Mouse (Mus musculus) heart, embryonic 11.5 days (tissue): ENCODE data around the gene Myocd. TPM values are rescaled to one million over a fixed set of nuclear protein-coding genes. Genes with fewer than 3 reads are reported as not detected.

ENCODE experiments used
- ATAC-seq: fragments of 200-750 bp; cut with Nextera tagmentation; replicated peaks from 2 replicates; pipeline ENCODE4 v1.8.0; 2017; ENCODE audit warnings: moderate library complexity; ENCODE audit not compliant: insufficient number of reproducible peaks, low FRiP score, low TSS enrichment
- H3K27ac ChIP-seq: fragments of 300-500 bp; sonication (generic); 2 replicates; pipeline ENCODE4 v1.5.1; 2014; ENCODE audit warnings: mild to moderate bottlenecking, low read depth, low read length
- H3K27me3 ChIP-seq: fragments of 300-500 bp; sonication (generic); 2 replicates; pipeline ENCODE4 v1.6.1; 2014; ENCODE audit warnings: mild to moderate bottlenecking, low read length, mixed read lengths; ENCODE audit not compliant: control insufficient read depth, insufficient read depth
- H3K36me3 ChIP-seq: fragments of 300-500 bp; sonication (generic); 2 replicates; pipeline ENCODE4 v1.6.1; 2014; ENCODE audit warnings: mild to moderate bottlenecking, low read length, moderate library complexity, mixed read lengths; ENCODE audit not compliant: control insufficient read depth, insufficient read depth
- H3K4me1 ChIP-seq: fragments of 300-500 bp; sonication (generic); 2 replicates; pipeline ENCODE4 v1.6.1; 2014; ENCODE audit warnings: low read length; ENCODE audit not compliant: control insufficient read depth, insufficient read depth
- H3K4me2 ChIP-seq: fragments of 300-500 bp; sonication (generic); 2 replicates; pipeline ENCODE4 v1.6.1; 2014; ENCODE audit warnings: mild to moderate bottlenecking, moderate library complexity
- H3K4me3 ChIP-seq: fragments of 300-500 bp; sonication (generic); 2 replicates; pipeline ENCODE4 v1.5.1; 2014; ENCODE audit warnings: low read depth, low read length
- H3K9ac ChIP-seq: fragments of 300-500 bp; sonication (generic); 2 replicates; pipeline ENCODE4 v1.6.1; 2014; ENCODE audit warnings: mild to moderate bottlenecking, low read depth, low read length, moderate library complexity
- H3K9me3 ChIP-seq: fragments of 300-500 bp; sonication (generic); replicated peaks from 2 replicates; pipeline ENCODE4 v1.6.1; 2016; ENCODE audit warnings: low read length; ENCODE audit not compliant: control insufficient read depth
- WGBS: fragments of 180-500 bp; shearing (Covaris S2); extraction: QIAGEN DNeasy Blood & Tissue Kit; methylation state at CpG from one replicate; pipeline ENCODE4 v1.1.7; 2014; ENCODE audit not compliant: insufficient replicate concordance; 5-methylcytosine and 5-hydroxymethylcytosine counted together
- polyA plus RNA-seq: library from polyadenylated mRNA; unstranded; fragments of >200 nt; fragmentation: Nextera tagmentation; extraction: Ambion mirVana; gene quantifications from 2 replicates; pipeline ENCODE4 v1.2.1, GENCODE M21; 2014

Gene Myocd
- polyA plus RNA-seq, 1 experiment from 2014 or later = 66.4 TPM

DNA sequence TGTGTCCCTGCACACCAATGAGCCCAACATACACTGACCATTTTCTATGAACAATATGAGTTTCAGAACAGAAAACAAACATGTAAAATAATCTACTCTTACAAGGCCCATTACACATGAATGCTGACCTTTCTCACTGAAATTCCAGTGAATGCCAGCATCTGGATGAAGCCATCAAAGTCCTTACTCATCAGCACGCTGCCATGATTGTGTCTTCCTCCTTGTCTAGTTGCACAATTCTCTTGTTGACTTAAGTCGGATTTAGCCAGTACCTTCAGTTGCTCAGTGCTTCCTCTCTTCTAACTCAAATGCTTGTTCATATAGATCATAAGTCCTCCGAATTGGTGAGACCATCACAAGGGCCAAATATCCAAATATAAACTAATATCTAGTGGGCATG, 130.8 kb downstream of the Myocd start:
- no peaks in the 10 kb centered on the region for H3K27me3 ChIP-seq
- no peak overlapping the region for H3K9ac ChIP-seq
- no peak overlapping the region for H3K27ac ChIP-seq
- H3K4me1 ChIP-seq = peaks cover 32% of the 10 kb centered on the region
- no peaks in the 10 kb centered on the region for H3K9me3 ChIP-seq
- H3K4me2 ChIP-seq = no peak overlapping the region
- ATAC-seq = no peak
- H3K4me3 ChIP-seq = no peak overlapping the region
- 83% methylated on average over 3 of the region's 3 CpGs for WGBS
- H3K36me3 ChIP-seq = no peaks in the 10 kb centered on the region

DNA sequence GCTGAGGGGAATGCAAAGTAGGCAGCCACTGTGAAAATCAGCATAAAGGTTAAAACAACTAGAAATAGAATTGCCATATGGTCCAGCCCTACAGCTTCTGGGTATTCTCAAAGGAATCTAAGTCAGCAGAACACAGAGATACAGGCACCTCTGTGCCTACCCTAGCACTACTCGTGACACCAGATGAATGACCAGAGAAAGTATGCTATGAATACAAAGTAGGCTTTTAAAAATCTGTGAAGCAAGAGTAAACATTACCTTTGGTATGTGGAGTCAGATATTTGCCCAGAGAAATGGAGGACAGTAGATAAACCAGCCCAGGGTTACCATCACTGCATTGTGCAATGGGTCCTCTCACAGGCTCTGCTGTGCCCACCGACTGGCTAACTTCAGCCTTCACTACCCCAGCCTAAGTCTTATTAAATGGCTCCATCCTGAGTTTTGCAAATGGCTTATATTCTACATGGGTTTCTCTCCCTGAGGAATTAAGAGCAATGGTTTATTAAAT, 132.6 kb downstream of the Myocd start:
- WGBS = 57% methylated on average over 2 of the region's 2 CpGs

DNA sequence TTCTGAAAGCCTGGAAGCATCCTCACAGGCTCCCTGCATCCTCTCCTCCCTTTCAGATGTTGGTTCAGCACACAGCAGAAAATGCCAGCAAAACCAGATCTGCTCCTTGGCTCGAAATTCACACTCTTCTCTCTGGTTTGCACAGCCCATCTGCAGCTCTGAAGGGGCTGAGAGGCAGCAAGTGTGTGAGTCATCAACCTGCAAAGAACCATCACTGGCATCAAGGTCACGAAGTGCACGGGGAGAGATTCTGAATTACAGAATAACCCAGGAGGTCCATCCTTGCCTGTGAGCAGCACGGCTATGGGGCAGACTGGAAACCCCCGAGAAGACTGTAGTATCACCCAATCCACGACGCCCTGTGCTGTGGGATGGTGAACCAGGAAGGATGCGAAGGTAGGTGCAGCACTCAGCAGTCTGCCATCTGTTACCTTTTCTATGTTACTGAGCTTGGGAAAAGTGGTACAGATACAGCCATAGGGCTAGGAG, 134.5 kb downstream of the Myocd start:
- Histone ChIP-seq H3K9ac (no peak overlapping the region), H3K4me3 (no peak overlapping the region), H3K27ac (no peak overlapping the region), H3K27me3 (no peaks in the 10 kb centered on the region), H3K4me1 (peaks cover 9% of the 10 kb centered on the region), H3K36me3 (no peaks in the 10 kb centered on the region), H3K9me3 (no peaks in the 10 kb centered on the region), H3K4me2 (no peak overlapping the region)
- WGBS = 69% methylated on average over 8 of the region's 8 CpGs
- ATAC-seq = no peak

More for the DNA sequence above, 132.6 kb downstream of the Myocd start:
- Histone ChIP-seq H3K36me3 (no peaks in the 10 kb centered on the region), H3K27me3 (no peaks in the 10 kb centered on the region), H3K4me1 (peaks cover 17% of the 10 kb centered on the region), H3K4me2 (no peak overlapping the region), H3K4me3 (no peak overlapping the region), H3K27ac (no peak overlapping the region), H3K9ac (no peak overlapping the region), H3K9me3 (no peaks in the 10 kb centered on the region)
- no peak for ATAC-seq

DNA sequence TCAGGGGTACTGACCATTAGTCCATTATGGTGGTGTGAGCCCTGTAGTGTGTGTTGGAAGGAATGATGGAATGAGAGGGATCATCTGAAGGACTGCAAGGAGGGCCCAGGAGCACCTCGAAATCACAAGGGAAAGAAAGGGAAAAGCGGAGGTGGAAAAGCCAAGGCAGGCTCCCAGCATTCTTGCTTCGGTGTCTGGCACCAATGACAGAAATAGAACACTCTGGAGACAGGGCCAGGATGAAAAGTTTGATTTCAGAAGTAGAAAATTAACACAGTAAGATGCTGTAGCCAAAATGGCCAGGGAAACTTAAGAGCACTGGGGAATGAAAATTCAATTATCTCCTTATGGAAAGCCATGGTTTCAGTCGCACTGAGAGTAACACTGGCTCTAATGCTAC, 136.1 kb downstream of the Myocd start:
- H3K27ac ChIP-seq = no peak overlapping the region
- H3K4me1 ChIP-seq = peaks cover 9% of the 10 kb centered on the region
- no peaks in the 10 kb centered on the region for H3K36me3 ChIP-seq
- 75% methylated on average over 4 of the region's 4 CpGs for WGBS
- no peaks in the 10 kb centered on the region for H3K9me3 ChIP-seq
- H3K9ac ChIP-seq = no peak overlapping the region
- H3K4me3 ChIP-seq = no peak overlapping the region
- no peak overlapping the region for H3K4me2 ChIP-seq
- ATAC-seq = no peak
- no peaks in the 10 kb centered on the region for H3K27me3 ChIP-seq

DNA sequence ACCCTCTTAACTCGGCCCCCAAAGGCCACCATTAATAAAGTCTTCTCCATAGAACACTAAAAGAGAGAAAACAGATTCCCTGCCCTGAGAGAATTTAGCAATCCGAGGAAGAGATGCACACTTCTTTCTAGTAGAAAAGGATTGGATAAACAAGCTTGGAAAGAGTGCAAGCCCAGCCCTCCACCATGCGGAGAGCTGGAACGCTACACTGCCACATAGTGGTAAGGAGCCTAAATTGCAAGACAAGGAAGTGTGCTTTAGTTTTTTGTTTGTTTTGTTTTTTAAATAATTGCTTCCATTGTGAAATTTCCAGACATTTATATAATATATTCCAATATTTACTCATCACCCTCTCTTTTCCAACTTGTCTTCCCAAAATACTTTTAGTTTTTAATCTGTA, 140.7 kb downstream of the Myocd start:
- H3K4me2 ChIP-seq = no peak overlapping the region
- H3K27me3 ChIP-seq = no peaks in the 10 kb centered on the region
- no peak overlapping the region for H3K4me3 ChIP-seq
- no peak for ATAC-seq
- no peaks in the 10 kb centered on the region for H3K36me3 ChIP-seq
- no peaks in the 10 kb centered on the region for H3K9me3 ChIP-seq
- H3K9ac ChIP-seq = no peak overlapping the region
- peaks cover 24% of the 10 kb centered on the region for H3K4me1 ChIP-seq
- 79% methylated on average over 4 of the region's 4 CpGs for WGBS
- H3K27ac ChIP-seq = no peak overlapping the region

DNA sequence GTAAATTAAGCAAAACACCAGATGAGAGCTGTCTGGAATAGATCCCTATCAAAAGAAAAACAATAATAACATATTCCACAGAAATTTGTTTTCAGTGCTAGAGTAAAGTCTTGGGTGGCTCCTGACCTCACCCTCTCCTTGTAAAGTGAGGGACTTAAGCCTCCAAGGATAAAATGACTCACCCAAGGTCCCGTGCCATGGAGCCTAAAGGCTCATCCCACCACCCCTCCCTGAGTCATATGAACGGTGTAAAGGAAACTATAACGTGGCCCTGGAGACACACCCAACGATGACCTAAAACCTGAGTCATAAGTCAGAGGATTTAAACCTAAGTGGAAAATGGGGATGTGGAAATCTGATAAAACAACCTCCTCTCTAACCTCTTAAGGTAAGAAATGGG, 141.1 kb downstream of the Myocd start:
- WGBS = 89% methylated on average over 4 of the region's 4 CpGs
- ATAC-seq = no peak

DNA sequence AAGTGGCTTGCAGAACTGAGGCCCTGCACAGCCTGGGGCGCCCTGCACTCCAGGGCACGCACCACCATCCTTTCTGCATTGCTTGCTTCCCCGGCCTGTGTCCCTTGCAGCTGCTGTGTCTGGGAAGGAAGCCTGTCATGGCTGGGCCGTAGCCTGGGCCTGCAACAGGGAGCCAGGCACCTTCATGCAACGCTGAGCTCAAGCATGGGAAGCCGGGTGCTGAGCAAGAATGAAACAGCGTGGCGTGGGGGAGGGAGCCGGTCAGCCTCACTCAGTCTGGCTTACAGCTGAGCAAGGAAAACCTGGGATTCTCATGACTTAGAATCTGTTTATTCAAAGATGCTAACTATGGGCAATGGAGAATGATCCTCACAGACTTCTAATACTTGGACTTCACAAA, 143.2 kb downstream of the Myocd start:
- ATAC-seq = no peak
- H3K9me3 ChIP-seq = no peaks in the 10 kb centered on the region
- no peak overlapping the region for H3K4me2 ChIP-seq
- no peaks in the 10 kb centered on the region for H3K36me3 ChIP-seq
- H3K27me3 ChIP-seq = no peaks in the 10 kb centered on the region
- no peak overlapping the region for H3K27ac ChIP-seq
- 70% methylated on average over 9 of the region's 9 CpGs for WGBS
- no peak overlapping the region for H3K9ac ChIP-seq
- H3K4me3 ChIP-seq = no peak overlapping the region
- H3K4me1 ChIP-seq = peaks cover 24% of the 10 kb centered on the region

More for the DNA sequence above, 141.1 kb downstream of the Myocd start:
- Histone ChIP-seq H3K9me3 (no peaks in the 10 kb centered on the region), H3K4me2 (no peak overlapping the region), H3K4me3 (no peak overlapping the region), H3K27me3 (no peaks in the 10 kb centered on the region), H3K36me3 (no peaks in the 10 kb centered on the region), H3K9ac (no peak overlapping the region), H3K27ac (no peak overlapping the region), H3K4me1 (peaks cover 24% of the 10 kb centered on the region)

Other genes starting within 250 kb of the Myocd start
- 0.43 TPM in 1 of 2 replicates, not detected in the other for gene 1700086D15Rik, start 110.1 kb downstream of the Myocd start, polyA plus RNA-seq
- gene Arhgap44, start 107.0 kb downstream of the Myocd start, polyA plus RNA-seq = 10.1 and 12.4 TPM in 2 replicates